Mouse (Mus musculus) midbrain, embryonic 10.5 days (tissue): ENCODE measurements around the gene Col27a1. TPM values are rescaled to one million over a fixed set of nuclear protein-coding genes. Genes with fewer than 3 reads are reported as not detected.

Experiments used
- DNase-seq: peaks from one replicate; pipeline ENCODE4 v3.0.0-alpha.2; 2017; ENCODE audit warnings: low spot score
- H3K27ac ChIP-seq: fragments of 300-500 bp; sonication (generic); replicated peaks from 2 replicates; pipeline ENCODE4 v1.5.1; 2016; ENCODE audit warnings: mild to moderate bottlenecking
- H3K27me3 ChIP-seq: fragments of 300-500 bp; sonication (generic); 2 replicates; pipeline ENCODE4 v1.6.1; 2016; ENCODE audit warnings: low read depth, mild to moderate bottlenecking; ENCODE audit not compliant: poor library complexity, severe bottlenecking
- H3K36me3 ChIP-seq: fragments of 300-500 bp; sonication (generic); 2 replicates; pipeline ENCODE4 v1.6.1; 2016; ENCODE audit warnings: mild to moderate bottlenecking, moderate library complexity
- H3K4me1 ChIP-seq: fragments of 300-500 bp; sonication (generic); 2 replicates; pipeline ENCODE4 v1.6.1; 2016
- H3K4me3 ChIP-seq: fragments of 300-500 bp; sonication (generic); 2 replicates; pipeline ENCODE4 v1.5.1; 2016; ENCODE audit warnings: mild to moderate bottlenecking, moderate library complexity
- H3K9me3 ChIP-seq: fragments of 300-500 bp; sonication (generic); replicated peaks from 2 replicates; pipeline ENCODE4 v1.6.1; 2016; ENCODE audit warnings: mild to moderate bottlenecking
- WGBS: fragments of 180-500 bp; shearing (Covaris S2); methylation state at CpG from one replicate; pipeline ENCODE4 v1.1.7; 2016; 5-methylcytosine and 5-hydroxymethylcytosine counted together
- microRNA counts: library from miRNA; unstranded; fragments of <30 nt; microRNA quantifications from one replicate; lab custom pipeline; 2017
- microRNA-seq: library from miRNA; unstranded; fragments of <30 nt; microRNA quantifications from one replicate; pipeline ENCODE4, GENCODE M21; 2017
- polyA plus RNA-seq: library from polyadenylated mRNA; unstranded; fragments of >200 nt; fragmentation: Nextera tagmentation; extraction: Ambion mirVana; gene quantifications from 2 replicates; pipeline ENCODE4 v1.2.1, GENCODE M21; 2016

Gene Col27a1
- polyA plus RNA-seq, 1 experiment from 2014 or later, result 2.9 TPM

DNA sequence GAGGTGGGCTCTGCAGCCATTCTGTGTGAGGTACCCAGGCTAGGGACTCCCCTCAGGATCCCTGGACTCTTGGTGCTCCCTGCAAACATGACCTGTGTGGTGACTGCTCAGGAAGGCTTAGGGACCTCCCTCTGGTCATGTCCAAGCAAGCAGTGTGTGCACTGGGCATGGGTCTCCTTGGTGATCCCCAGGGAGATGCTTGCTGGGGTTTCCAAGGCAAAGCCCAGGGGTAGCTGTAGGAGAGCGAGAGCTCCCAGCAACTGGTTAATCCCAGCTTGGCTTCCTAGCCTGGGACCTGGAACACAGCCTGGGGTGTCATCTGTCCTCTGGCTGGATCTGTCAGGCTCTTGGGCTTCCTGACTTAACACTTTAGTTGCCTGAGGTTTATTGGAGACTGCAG, 161.6 kb downstream of the Col27a1 start:
- WGBS, result 82% methylated on average over 1 of the region's 1 CpGs
- DNase-seq, result no peak
- H3K27me3 ChIP-seq, result no peaks in the 10 kb centered on the region

DNA sequence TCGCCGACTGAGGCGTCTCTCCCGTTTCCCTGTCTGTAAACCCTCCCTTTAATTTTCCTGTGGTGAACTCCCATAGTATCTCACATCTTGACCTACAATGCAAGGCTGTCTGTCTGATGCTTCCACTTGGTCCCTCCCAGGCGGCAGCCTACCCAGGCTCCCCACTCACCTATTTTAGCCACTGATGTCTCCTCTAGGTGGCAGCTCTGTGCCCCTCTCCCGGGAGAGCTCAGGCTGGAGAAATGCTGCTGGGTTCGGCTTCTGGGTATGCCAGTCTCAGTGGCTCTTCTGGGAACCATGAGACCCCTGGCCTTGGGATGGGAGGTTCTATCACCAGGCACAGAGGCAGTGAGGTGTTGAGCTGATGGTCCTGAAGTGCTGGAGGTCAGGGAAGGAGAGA, 163.7 kb downstream of the Col27a1 start:
- Histone ChIP-seq H3K36me3 (peaks cover 100% of the 10 kb centered on the region), H3K4me3 (no peak overlapping the region), H3K4me1 (no peaks in the 10 kb centered on the region), H3K27ac (no peak overlapping the region), H3K9me3 (no peaks in the 10 kb centered on the region), H3K27me3 (no peaks in the 10 kb centered on the region)
- 63% methylated on average over 7 of the region's 7 CpGs for WGBS
- DNase-seq, result no peak

More for the DNA sequence above, 161.6 kb downstream of the Col27a1 start:
- Histone ChIP-seq H3K9me3 (no peaks in the 10 kb centered on the region), H3K27ac (peak overlapping the region; percentile 17; the same call in 1 of the 2 replicates), H3K4me3 (no peak overlapping the region), H3K4me1 (peaks cover 11% of the 10 kb centered on the region), H3K36me3 (peaks cover 95% of the 10 kb centered on the region)

DNA sequence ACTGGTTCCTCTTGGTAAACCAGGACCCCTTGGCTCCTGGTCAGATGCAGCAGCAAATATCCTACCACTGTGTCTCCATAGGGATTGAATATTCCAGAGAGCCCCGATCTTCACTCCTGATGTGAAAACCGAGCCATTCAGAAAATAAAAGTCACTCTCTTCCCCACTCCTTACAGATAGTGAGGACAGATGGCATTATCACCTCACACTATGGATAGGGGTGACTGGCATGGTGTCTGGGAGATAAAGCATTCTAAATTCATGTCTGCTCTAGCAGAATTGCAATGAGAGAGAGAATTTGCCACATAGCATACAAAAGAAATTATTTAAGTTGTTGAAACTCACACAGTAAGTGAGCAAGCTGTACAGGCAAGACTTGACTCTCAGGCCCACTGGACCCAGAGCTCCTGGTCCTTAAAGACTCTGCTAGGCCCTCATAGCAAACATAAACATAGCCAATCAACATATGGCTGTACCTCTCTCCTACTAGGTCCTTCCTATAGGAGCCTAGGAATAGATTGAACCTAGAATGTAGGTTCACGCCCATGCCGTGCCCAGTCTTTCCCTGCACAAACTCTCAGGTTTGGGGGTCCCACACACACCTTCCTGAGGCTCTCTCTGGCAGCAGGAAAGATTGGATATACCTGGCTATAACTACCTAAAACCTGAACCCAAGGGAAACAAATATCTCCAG, 169.0 kb downstream of the Col27a1 start:
- Histone ChIP-seq H3K9me3 (no peaks in the 10 kb centered on the region), H3K27ac (no peak overlapping the region), H3K4me3 (no peak overlapping the region), H3K36me3 (peaks cover 88% of the 10 kb centered on the region), H3K4me1 (peaks cover 12% of the 10 kb centered on the region), H3K27me3 (0 out of 2 replicates have a peak, but pooled peaks cover 9% of the 10 kb centered on the region)
- WGBS, result 91% methylated on average over 4 of the region's 4 CpGs
- DNase-seq, result no peak

DNA sequence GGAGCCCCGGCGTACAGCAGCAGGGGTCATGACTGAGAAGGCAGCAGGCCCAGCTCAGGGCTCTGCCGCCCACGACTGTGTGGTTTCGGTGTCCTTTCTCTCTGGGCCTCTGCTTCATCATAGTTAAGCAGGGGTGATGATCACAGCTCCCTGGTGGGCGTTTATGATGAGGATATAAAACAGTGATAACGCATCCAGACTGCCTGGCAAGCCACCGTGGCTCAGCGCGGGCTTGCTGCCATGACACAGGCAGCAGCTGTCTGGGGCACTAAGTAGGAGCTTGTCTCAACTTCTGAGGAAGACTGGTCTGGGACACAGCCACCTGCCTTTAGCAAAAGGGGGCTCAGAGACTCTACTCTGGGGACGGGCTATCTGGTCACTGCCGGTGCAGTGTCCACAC, 169.7 kb downstream of the Col27a1 start:
- Histone ChIP-seq H3K9me3 (no peaks in the 10 kb centered on the region), H3K27ac (no peak overlapping the region), H3K4me3 (no peak overlapping the region), H3K27me3 (0 out of 2 replicates have a peak, but pooled peaks cover 9% of the 10 kb centered on the region), H3K36me3 (peaks cover 86% of the 10 kb centered on the region), H3K4me1 (peaks cover 18% of the 10 kb centered on the region)
- 95% methylated on average over 12 of the region's 12 CpGs for WGBS
- DNase-seq, result no peak

DNA sequence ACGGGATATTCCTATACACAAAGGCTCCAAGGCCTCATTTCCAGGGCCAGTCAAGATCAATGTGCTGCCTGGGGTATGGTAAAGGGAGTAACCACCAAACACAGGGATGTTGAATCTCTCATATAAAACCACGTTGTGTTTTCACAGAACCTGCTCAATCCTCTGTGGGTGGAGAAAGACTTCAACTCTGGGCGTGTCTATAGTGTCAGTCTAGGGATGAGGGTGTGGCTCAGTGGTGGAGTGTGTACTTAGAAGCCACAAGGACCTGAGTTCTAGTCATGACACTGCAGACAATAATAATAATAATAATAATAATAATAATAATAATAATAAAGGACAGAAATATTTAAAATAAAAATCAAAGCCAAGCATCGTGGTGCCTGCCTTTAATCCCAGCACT, 170.5 kb downstream of the Col27a1 start:
- peaks cover 78% of the 10 kb centered on the region for H3K36me3 ChIP-seq
- no peak for DNase-seq
- 90% methylated on average over 4 of the region's 4 CpGs for WGBS
- H3K4me3 ChIP-seq, result no peak overlapping the region
- H3K4me1 ChIP-seq, result peaks cover 26% of the 10 kb centered on the region
- no peak overlapping the region for H3K27ac ChIP-seq
- H3K9me3 ChIP-seq, result no peaks in the 10 kb centered on the region
- H3K27me3 ChIP-seq, result 0 out of 2 replicates have a peak, but pooled peaks cover 9% of the 10 kb centered on the region

MicroRNAs within 50 kb of the gene (microRNA counts, 519-probe panel; counts per million panel counts)
- not detected for microRNA mmu-miR-455 (lab: Ali Mortazavi, UCI)

Small RNAs within 50 kb of the gene (microRNA-seq; reads per million reads assigned to microRNA genes)
- gene Mir455, result 673 reads per million, percentile 72 among the genes with 10 or more reads in this experiment

Other genes starting within 250 kb of the Col27a1 start
- gene Zfp618, start 248.4 kb upstream of the Col27a1 start, polyA plus RNA-seq, result 23.9 and 26.6 TPM in 2 replicates
- gene Ambp, start 59.2 kb upstream of the Col27a1 start, polyA plus RNA-seq, result not detected in 2 replicates
- not detected in 2 replicates for gene Kif12, start 41.9 kb upstream of the Col27a1 start, polyA plus RNA-seq
- gene Orm1, start 130.6 kb downstream of the Col27a1 start, polyA plus RNA-seq, result not detected in 2 replicates
- not detected in 2 replicates for gene Orm3, start 142.2 kb downstream of the Col27a1 start, polyA plus RNA-seq
- gene Orm2, start 148.4 kb downstream of the Col27a1 start, polyA plus RNA-seq, result not detected in 2 replicates
- 12.8 and 17.3 TPM in 2 replicates for gene Akna, start 189.3 kb downstream of the Col27a1 start, polyA plus RNA-seq